Mouse (Mus musculus) megakaryocyte, embryonic 14.5 days (primary cell): ENCODE measurements around the gene Ncor2.

ENCODE experiments used
- FLI1 ChIP-seq: IDR thresholded peaks from 2 replicates; pipeline ENCODE4 v1.6.1; 2012; ENCODE audit warnings: low read length, inconsistent platforms, mixed read lengths
- GATA1 ChIP-seq: IDR thresholded peaks from 3 replicates; pipeline ENCODE4 v1.6.1; 2012; ENCODE audit warnings: mixed read lengths, low read length, inconsistent platforms, borderline replicate concordance

- TF ChIP-seq FLI1 (no peak), GATA1 (no peak)
Observed at GRCm38 (mm10) chr5:125045202-125045601, 133.8 kb downstream of the Ncor2 start.
